Mouse (Mus musculus) intestine, embryonic 14.5 days (tissue): ENCODE data around the gene Cxcl12. TPM values are rescaled to one million over a fixed set of nuclear protein-coding genes. Genes with fewer than 3 reads are reported as not detected.
A peak's percentile ranks its signal among the peaks of the same experiment; 100 is the strongest.

ENCODE experiments used
- ATAC-seq: fragments of 200-750 bp; cut with Nextera tagmentation; replicated peaks from 2 replicates; pipeline ENCODE4 v1.8.0; 2017; ENCODE audit warnings: low read depth, moderate number of reproducible peaks, moderate TSS enrichment, moderate library complexity; ENCODE audit not compliant: low FRiP score, low TSS enrichment
- DNase-seq: peaks from one replicate; pipeline ENCODE4 v3.0.0-alpha.2; 2018; ENCODE audit warnings: low spot score
- H3K27ac ChIP-seq: fragments of 300-500 bp; sonication (generic); 2 replicates; pipeline ENCODE4 v1.5.1; 2014; ENCODE audit warnings: low read depth, mild to moderate bottlenecking, control low read depth
- H3K27me3 ChIP-seq: fragments of 300-500 bp; sonication (generic); replicated peaks from 2 replicates; pipeline ENCODE4 v1.6.1; 2014; ENCODE audit warnings: low read length, control low read depth; ENCODE audit not compliant: control insufficient read depth, insufficient read depth
- H3K36me3 ChIP-seq: fragments of 300-500 bp; sonication (generic); 2 replicates; pipeline ENCODE4 v1.6.1; 2014; ENCODE audit warnings: low read length, control low read depth; ENCODE audit not compliant: control insufficient read depth, insufficient read depth
- H3K4me1 ChIP-seq: fragments of 300-500 bp; sonication (generic); replicated peaks from 2 replicates; pipeline ENCODE4 v1.6.1; 2014; ENCODE audit warnings: low read length, control low read depth, mixed read lengths; ENCODE audit not compliant: control insufficient read depth, insufficient read depth
- H3K4me2 ChIP-seq: fragments of 300-500 bp; sonication (generic); 2 replicates; pipeline ENCODE4 v1.6.1; 2014; ENCODE audit warnings: low read length
- H3K4me3 ChIP-seq: fragments of 300-500 bp; sonication (generic); 2 replicates; pipeline ENCODE4 v1.5.1; 2014; ENCODE audit warnings: low read depth, low read length, control low read depth, mixed read lengths
- H3K9ac ChIP-seq: fragments of 300-500 bp; sonication (generic); 2 replicates; pipeline ENCODE4 v1.6.1; 2014; ENCODE audit warnings: mild to moderate bottlenecking, low read length
- H3K9me3 ChIP-seq: fragments of 300-500 bp; sonication (generic); 2 replicates; pipeline ENCODE4 v1.6.1; 2016; ENCODE audit warnings: low read length, control low read depth; ENCODE audit not compliant: control insufficient read depth
- WGBS: fragments of 180-500 bp; shearing (Covaris S2); extraction: QIAGEN DNeasy Blood & Tissue Kit; methylation state at CpG from one replicate; pipeline ENCODE4 v1.1.7; 2014; 5-methylcytosine and 5-hydroxymethylcytosine counted together
- polyA plus RNA-seq: library from polyadenylated mRNA; unstranded; fragments of >200 nt; fragmentation: Nextera tagmentation; extraction: Ambion mirVana; gene quantifications from 2 replicates; pipeline ENCODE4 v1.2.1, GENCODE M21; 2014

The Cxcl12 gene
- polyA plus RNA-seq, 1 experiment from 2014 or later, result 170 TPM

- 89% methylated on average over 3 of the region's 3 CpGs for WGBS
- ATAC-seq (no peak), DNase-seq (no peak)
- Histone ChIP-seq H3K36me3 (no peaks in the 10 kb centered on the region), H3K27me3 (no peaks in the 10 kb centered on the region), H3K27ac (no peak overlapping the region), H3K4me1 (no peaks in the 10 kb centered on the region), H3K4me2 (no peak overlapping the region), H3K9ac (no peak overlapping the region), H3K4me3 (no peak overlapping the region), H3K9me3 (no peaks in the 10 kb centered on the region)
These were observed 22.1 kb downstream of the Cxcl12 start for GRCm38 (mm10) chr6:117190453-117190852.

GRCm38 (mm10) chr6:117191741-117192140 lies 23.4 kb downstream of the Cxcl12 start:
- Histone ChIP-seq H3K9me3 (no peaks in the 10 kb centered on the region), H3K4me2 (no peak overlapping the region), H3K27ac (no peak overlapping the region), H3K4me3 (no peak overlapping the region), H3K4me1 (no peaks in the 10 kb centered on the region), H3K9ac (no peak overlapping the region), H3K27me3 (no peaks in the 10 kb centered on the region), H3K36me3 (no peaks in the 10 kb centered on the region)
- no peak for DNase-seq
- WGBS, result 89% methylated on average over 6 of the region's 6 CpGs
- ATAC-seq, result no peak

GRCm38 (mm10) chr6:117192678-117193077 lies 24.3 kb downstream of the Cxcl12 start:
- H3K4me1 ChIP-seq, result no peaks in the 10 kb centered on the region
- 87% methylated on average over 7 of the region's 7 CpGs for WGBS
- ATAC-seq (no peak), DNase-seq (peak; percentile 46)
- no peaks in the 10 kb centered on the region for H3K9me3 ChIP-seq
- no peaks in the 10 kb centered on the region for H3K27me3 ChIP-seq
- H3K36me3 ChIP-seq, result no peaks in the 10 kb centered on the region
- H3K27ac ChIP-seq, result no peak overlapping the region
- H3K4me3 ChIP-seq, result no peak overlapping the region
- no peak overlapping the region for H3K4me2 ChIP-seq
- no peak overlapping the region for H3K9ac ChIP-seq

GRCm38 (mm10) chr6:117195270-117195669 lies 26.9 kb downstream of the Cxcl12 start:
- DNase-seq (no peak), ATAC-seq (no peak)
- no peaks in the 10 kb centered on the region for H3K36me3 ChIP-seq
- H3K4me3 ChIP-seq, result no peak overlapping the region
- no peak overlapping the region for H3K4me2 ChIP-seq
- WGBS, result 79% methylated on average over 3 of the region's 3 CpGs
- no peaks in the 10 kb centered on the region for H3K27me3 ChIP-seq
- H3K9ac ChIP-seq, result no peak overlapping the region
- no peak overlapping the region for H3K27ac ChIP-seq
- H3K4me1 ChIP-seq, result 0 out of 2 replicates have a peak, but pooled peaks cover 3% of the 10 kb centered on the region
- H3K9me3 ChIP-seq, result no peaks in the 10 kb centered on the region

- WGBS, result 79% methylated on average over 4 of the region's 4 CpGs
These were observed 30.5 kb downstream of the Cxcl12 start for GRCm38 (mm10) chr6:117198871-117199270.

GRCm38 (mm10) chr6:117199718-117200117 lies 31.4 kb downstream of the Cxcl12 start:
- Histone ChIP-seq H3K4me3 (no peak overlapping the region), H3K4me2 (no peak overlapping the region), H3K4me1 (peaks cover 10% of the 10 kb centered on the region), H3K27me3 (no peaks in the 10 kb centered on the region), H3K36me3 (no peaks in the 10 kb centered on the region), H3K9me3 (no peaks in the 10 kb centered on the region), H3K9ac (no peak overlapping the region), H3K27ac (no peak overlapping the region)
- DNase-seq, result no peak
- WGBS, result 45% methylated on average over 2 of the region's 2 CpGs
- no peak for ATAC-seq

More at GRCm38 (mm10) chr6:117198871-117199270, 30.5 kb downstream of the Cxcl12 start:
- Histone ChIP-seq H3K36me3 (no peaks in the 10 kb centered on the region), H3K4me3 (no peak overlapping the region), H3K27ac (no peak overlapping the region), H3K9me3 (no peaks in the 10 kb centered on the region), H3K27me3 (no peaks in the 10 kb centered on the region), H3K9ac (no peak overlapping the region), H3K4me1 (peaks cover 10% of the 10 kb centered on the region), H3K4me2 (no peak overlapping the region)
- DNase-seq, result no peak
- no peak for ATAC-seq

GRCm38 (mm10) chr6:117200916-117201315 lies 32.6 kb downstream of the Cxcl12 start:
- Histone ChIP-seq H3K4me1 (peaks cover 10% of the 10 kb centered on the region), H3K36me3 (no peaks in the 10 kb centered on the region), H3K27me3 (no peaks in the 10 kb centered on the region), H3K4me2 (no peak overlapping the region), H3K27ac (no peak overlapping the region), H3K4me3 (no peak overlapping the region), H3K9me3 (no peaks in the 10 kb centered on the region), H3K9ac (no peak overlapping the region)
- WGBS, result 41% methylated on average over 5 of the region's 5 CpGs
- no peak for ATAC-seq
- no peak for DNase-seq

GRCm38 (mm10) chr6:117201396-117201795 lies 33.1 kb downstream of the Cxcl12 start:
- Histone ChIP-seq H3K4me3 (no peak overlapping the region), H3K4me1 (peaks cover 10% of the 10 kb centered on the region), H3K9me3 (no peaks in the 10 kb centered on the region), H3K27ac (no peak overlapping the region), H3K9ac (no peak overlapping the region), H3K4me2 (no peak overlapping the region), H3K36me3 (no peaks in the 10 kb centered on the region), H3K27me3 (no peaks in the 10 kb centered on the region)
- no peak for DNase-seq
- WGBS, result 85% methylated on average over 2 of the region's 2 CpGs
- no peak for ATAC-seq

- 88% methylated on average over 8 of the region's 8 CpGs for WGBS
- H3K36me3 ChIP-seq, result no peaks in the 10 kb centered on the region
- H3K9me3 ChIP-seq, result no peaks in the 10 kb centered on the region
- ATAC-seq (no peak), DNase-seq (no peak)
- no peak overlapping the region for H3K4me3 ChIP-seq
- no peak overlapping the region for H3K4me2 ChIP-seq
- no peak overlapping the region for H3K27ac ChIP-seq
- no peaks in the 10 kb centered on the region for H3K27me3 ChIP-seq
- no peak overlapping the region for H3K9ac ChIP-seq
- H3K4me1 ChIP-seq, result peaks cover 10% of the 10 kb centered on the region
These were observed 33.5 kb downstream of the Cxcl12 start for GRCm38 (mm10) chr6:117201859-117202258.
